Mouse (Mus musculus): Measurements from ENCODE around the gene Bhlha9. TPM values are rescaled to one million over a fixed set of nuclear protein-coding genes. Genes with fewer than 3 reads are reported as not detected.
A peak's percentile ranks its signal among the peaks of the same experiment; 100 is the strongest.

The Bhlha9 gene
- polyA plus RNA-seq (2012; rRNA removed), result 3.0 and 4.3 TPM in 2 replicates

DNA sequence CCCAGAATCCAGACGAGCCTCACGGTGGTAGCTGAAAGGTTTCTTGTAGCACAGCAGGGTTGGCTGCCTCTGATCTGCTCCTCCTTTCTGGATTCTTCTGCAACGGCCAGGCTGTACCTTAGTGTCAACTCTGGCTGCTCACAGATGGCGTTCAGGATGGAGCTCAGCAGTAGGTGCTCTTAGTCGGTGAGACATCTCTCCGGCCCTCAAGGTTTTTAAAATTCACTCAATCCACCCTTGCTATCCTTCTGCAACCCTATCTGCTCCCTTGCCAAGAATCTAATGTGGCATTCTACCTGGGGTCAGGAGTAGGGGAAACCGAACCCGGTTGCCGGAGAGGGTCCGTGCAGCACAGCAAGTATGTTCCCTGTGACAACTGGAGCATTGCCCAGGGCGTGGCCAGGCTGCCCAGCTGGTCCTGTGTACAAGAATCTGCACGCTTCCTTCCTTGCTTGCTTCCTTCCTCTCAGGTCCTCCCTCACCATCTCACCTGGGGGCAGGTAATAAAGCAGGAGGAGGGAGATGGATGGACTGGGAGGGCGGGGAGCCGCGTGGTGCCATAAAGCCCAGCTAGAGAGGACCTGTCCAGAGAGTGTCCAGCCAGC, at the start of gene Bhlha9:
Bhlha9 (plus strand) TSS at position 600 of the 605 bp plus-strand sequence.
- Histone ChIP-seq H3K27me3 (ENCODE audit: control insufficient read depth, insufficient read depth, low read length) (no peaks in the 10 kb centered on the region), H3K4me3 (replicated peaks; ENCODE audit: insufficient read depth, low read depth, low read length) (peak within 1 kb of the TSS; percentile 12), H3K27ac (ENCODE audit: insufficient read depth, low read length) (peak within 1 kb of the TSS; percentile 67), H3K4me1 (ENCODE audit: control insufficient read depth, insufficient read depth, low read length) (peaks cover 33% of the 10 kb centered on the region)
- peak; percentile 79 to 81 for DNase-seq
- TF ChIP-seq CTCF (IDR thresholded peaks at IDR 0.05; ENCODE audit: borderline replicate concordance, insufficient read depth, low read depth, low read length), result no peak
- TF ChIP-seq POLR2A (IDR thresholded peaks at IDR 0.05; ENCODE audit: borderline replicate concordance, insufficient read depth, low read length), result 0 out of 2 replicates have a peak, but pooled peaks have one; percentile 4
- WGBS, result 11% methylated on average over 15 of the region's 15 CpGs

DNA sequence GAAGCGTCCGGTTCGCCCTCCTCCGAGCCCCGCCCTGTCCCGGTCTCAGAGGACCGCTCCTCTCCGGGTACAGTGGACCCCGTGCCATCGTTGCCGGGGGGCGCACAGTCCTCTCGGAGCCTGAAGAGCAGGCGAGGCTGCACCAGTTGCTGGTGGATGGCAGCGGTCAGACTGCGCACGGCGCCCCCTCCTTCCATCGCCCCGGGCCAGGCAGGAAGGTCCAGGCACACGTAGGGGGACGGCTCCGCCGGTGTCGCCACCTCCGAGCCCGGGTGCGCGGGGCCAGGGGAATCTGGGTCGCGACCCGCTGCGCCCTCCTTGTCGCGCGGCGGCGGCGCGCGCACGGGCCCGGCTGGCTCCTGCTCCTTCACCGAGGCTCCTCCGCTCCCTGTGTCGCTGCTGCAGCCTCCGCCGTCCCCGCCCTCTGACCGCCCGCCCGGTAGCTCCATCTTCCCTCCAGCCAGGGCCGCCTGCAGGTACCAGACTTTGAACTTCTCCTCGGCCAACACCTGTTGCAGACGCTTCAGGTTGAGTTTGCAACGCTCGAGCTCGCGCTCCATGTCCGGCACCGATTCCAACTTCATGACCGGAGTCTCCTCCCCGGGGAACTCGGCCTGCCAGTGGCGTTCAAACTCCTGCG, 49.6 kb upstream of the Bhlha9 start:
- DNase-seq, result peak in 1 of 2 experiments; percentile 34
- under 1% methylated on average over 66 of the region's 66 CpGs for WGBS
- Histone ChIP-seq H3K4me3 (replicated peaks; ENCODE audit: insufficient read depth, low read depth, low read length) (peak overlapping the region; percentile 45), H3K4me1 (ENCODE audit: control insufficient read depth, insufficient read depth, low read length) (no peaks in the 10 kb centered on the region), H3K27me3 (ENCODE audit: control insufficient read depth, insufficient read depth, low read length) (no peaks in the 10 kb centered on the region; the same call in 1 of the 2 replicates), H3K27ac (ENCODE audit: insufficient read depth, low read length) (no peak overlapping the region)
- no peak for TF ChIP-seq POLR2A (IDR thresholded peaks at IDR 0.05; ENCODE audit: borderline replicate concordance, insufficient read depth, low read length)
- no peak for TF ChIP-seq CTCF (IDR thresholded peaks at IDR 0.05; ENCODE audit: borderline replicate concordance, insufficient read depth, low read depth, low read length)

DNA sequence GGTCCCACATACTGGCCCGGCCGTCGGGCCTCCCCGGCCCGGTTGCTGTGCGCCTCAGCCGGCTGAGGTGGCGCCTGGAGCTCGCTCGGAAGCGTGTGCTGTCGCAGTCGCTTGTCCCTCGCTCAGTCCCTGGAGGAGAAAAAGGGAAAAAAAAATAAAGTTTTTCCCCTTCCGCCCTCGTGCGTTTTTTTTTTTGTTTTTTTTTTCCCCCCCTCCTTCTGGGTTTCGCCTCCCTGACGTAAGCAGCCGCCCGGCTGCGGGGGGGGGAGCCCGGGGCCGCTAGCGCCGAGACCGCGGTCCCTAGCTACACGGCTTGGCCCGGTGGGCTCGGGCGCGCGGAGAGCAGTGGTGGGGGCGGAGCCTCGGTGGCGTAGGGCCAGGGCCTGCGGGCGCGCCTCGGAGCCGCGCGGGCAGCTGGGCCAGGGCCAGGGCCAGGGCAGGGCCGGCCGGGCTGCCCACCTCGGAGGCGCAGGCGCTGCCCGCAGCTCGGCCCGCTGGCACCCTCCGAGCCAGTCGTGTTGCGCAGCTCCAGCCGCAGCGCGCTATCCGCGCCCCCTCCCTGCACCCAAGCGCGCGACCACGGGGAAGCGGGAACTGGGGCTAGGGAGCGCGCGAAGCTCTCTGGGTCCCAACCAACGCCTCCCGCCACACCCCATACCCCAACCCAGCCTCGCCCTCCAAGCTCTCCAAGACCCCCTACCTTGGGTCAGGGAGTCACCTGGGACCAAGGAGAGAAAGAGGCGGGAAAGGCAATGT, 48.9 kb upstream of the Bhlha9 start:
- Histone ChIP-seq H3K27me3 (ENCODE audit: control insufficient read depth, insufficient read depth, low read length) (no peaks in the 10 kb centered on the region; the same call in 1 of the 2 replicates), H3K4me1 (ENCODE audit: control insufficient read depth, insufficient read depth, low read length) (no peaks in the 10 kb centered on the region), H3K27ac (ENCODE audit: insufficient read depth, low read length) (no peak overlapping the region), H3K4me3 (replicated peaks; ENCODE audit: insufficient read depth, low read depth, low read length) (peak overlapping the region; percentile 45)
- no peak for TF ChIP-seq CTCF (IDR thresholded peaks at IDR 0.05; ENCODE audit: borderline replicate concordance, insufficient read depth, low read depth, low read length)
- no peak for TF ChIP-seq POLR2A (IDR thresholded peaks at IDR 0.05; ENCODE audit: borderline replicate concordance, insufficient read depth, low read length)
- 2% methylated on average over 61 of the region's 72 CpGs for WGBS
- peak in 1 of 2 experiments; percentile 26 for DNase-seq

DNA sequence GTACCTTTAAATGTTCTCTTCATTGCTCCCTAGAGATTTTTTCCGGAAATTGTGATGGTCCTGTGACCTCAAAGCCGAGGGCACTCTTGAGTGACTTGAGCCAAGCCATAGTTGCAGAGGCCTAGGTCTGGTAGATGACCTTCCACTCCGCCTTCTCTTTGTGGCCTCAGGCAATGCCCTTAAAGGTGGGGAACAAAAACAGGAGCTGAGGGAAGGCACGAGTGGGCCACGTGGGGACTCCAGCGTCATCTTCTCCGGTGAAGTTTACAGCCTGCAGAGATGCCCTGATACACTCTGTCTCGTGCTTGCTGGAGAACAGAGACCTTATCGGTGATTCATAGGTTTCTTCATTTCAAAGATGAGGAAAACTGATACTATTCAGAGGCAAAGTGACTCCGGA, 48.2 kb upstream of the Bhlha9 start:
- TF ChIP-seq POLR2A (IDR thresholded peaks at IDR 0.05; ENCODE audit: borderline replicate concordance, insufficient read depth, low read length) (no peak), CTCF (IDR thresholded peaks at IDR 0.05; ENCODE audit: borderline replicate concordance, insufficient read depth, low read depth, low read length) (no peak)
- Histone ChIP-seq H3K4me3 (replicated peaks; ENCODE audit: insufficient read depth, low read depth, low read length) (no peak overlapping the region), H3K27ac (ENCODE audit: insufficient read depth, low read length) (no peak overlapping the region), H3K4me1 (ENCODE audit: control insufficient read depth, insufficient read depth, low read length) (no peaks in the 10 kb centered on the region), H3K27me3 (ENCODE audit: control insufficient read depth, insufficient read depth, low read length) (no peaks in the 10 kb centered on the region; the same call in 1 of the 2 replicates)
- DNase-seq, result no peak
- 89% methylated on average over 10 of the region's 10 CpGs for WGBS

DNA sequence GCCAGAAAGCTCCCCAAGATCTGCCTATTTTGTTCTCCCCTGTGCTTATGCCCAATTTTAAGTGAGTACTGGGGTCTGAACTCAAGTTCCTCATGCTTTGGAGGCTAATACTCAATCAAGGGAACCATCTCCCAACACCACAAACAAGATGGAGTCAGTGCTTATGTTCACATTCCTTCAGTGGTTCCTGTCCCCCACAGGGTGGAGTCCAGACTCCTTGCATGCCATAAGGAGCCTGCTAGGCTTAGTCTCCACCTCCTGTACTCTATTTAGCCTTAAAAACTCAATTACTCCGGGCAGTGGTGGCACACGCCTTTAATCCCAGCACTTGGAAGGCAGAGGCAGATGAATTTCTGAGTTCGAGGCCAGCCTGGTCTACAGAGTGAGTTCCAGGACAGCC, 47.4 kb upstream of the Bhlha9 start:
- no peak for DNase-seq
- Histone ChIP-seq H3K4me3 (replicated peaks; ENCODE audit: insufficient read depth, low read depth, low read length) (no peak overlapping the region), H3K4me1 (ENCODE audit: control insufficient read depth, insufficient read depth, low read length) (no peaks in the 10 kb centered on the region), H3K27ac (ENCODE audit: insufficient read depth, low read length) (no peak overlapping the region), H3K27me3 (ENCODE audit: control insufficient read depth, insufficient read depth, low read length) (no peaks in the 10 kb centered on the region; the same call in 1 of the 2 replicates)
- TF ChIP-seq POLR2A (IDR thresholded peaks at IDR 0.05; ENCODE audit: borderline replicate concordance, insufficient read depth, low read length), result no peak
- no peak for TF ChIP-seq CTCF (IDR thresholded peaks at IDR 0.05; ENCODE audit: borderline replicate concordance, insufficient read depth, low read depth, low read length)
- 93% methylated on average over 3 of the region's 3 CpGs for WGBS

DNA sequence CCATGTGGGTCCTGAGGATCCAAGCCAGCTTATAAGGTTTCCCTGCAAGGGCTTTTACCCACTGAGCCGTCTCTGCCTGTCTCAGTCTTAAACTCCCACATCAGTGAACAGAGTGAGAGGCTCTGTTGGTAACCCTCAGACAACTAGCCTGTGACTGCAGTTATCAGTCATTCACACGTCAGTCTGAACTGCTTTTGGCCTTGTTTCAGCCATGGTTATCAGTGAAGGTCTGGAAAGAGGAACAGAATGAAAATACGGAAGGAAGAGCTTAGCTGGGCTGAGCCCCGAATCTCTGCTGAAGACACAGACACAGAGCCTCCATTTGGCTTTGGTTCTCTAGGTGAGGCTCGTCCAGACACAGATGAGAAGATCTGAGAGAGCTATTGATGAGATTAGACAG, 43.7 kb upstream of the Bhlha9 start:
- no peak for DNase-seq
- no peaks in the 10 kb centered on the region for H3K27me3 ChIP-seq (ENCODE audit: control insufficient read depth, insufficient read depth, low read length)
- WGBS, result 86% methylated on average over 5 of the region's 5 CpGs
- H3K4me3 ChIP-seq (replicated peaks; ENCODE audit: insufficient read depth, low read depth, low read length), result no peak overlapping the region
- H3K27ac ChIP-seq (ENCODE audit: insufficient read depth, low read length), result no peak overlapping the region
- H3K4me1 ChIP-seq (ENCODE audit: control insufficient read depth, insufficient read depth, low read length), result no peaks in the 10 kb centered on the region
- TF ChIP-seq POLR2A (IDR thresholded peaks at IDR 0.05; ENCODE audit: borderline replicate concordance, insufficient read depth, low read length) (no peak), CTCF (IDR thresholded peaks at IDR 0.05; ENCODE audit: borderline replicate concordance, insufficient read depth, low read depth, low read length) (no peak)

DNA sequence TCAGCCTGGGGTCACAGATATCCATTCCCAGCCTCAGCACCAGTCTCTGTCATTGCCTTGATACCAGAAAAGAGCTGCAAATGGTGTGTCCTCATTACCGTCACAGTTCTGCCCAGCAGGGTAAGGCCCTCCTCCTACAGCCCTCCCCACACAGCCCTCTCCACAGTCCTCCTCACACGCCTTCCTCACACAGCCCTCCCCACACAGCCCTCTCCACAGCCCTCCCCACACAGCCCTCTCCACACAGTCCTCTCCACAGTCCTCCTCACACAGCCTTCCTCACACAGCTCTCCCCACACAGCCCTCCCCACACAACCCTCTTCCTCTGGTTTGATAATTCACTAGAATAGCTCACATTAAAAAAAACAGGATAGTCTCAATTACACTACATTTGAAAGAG, 42.2 kb upstream of the Bhlha9 start:
- TF ChIP-seq POLR2A (IDR thresholded peaks at IDR 0.05; ENCODE audit: borderline replicate concordance, insufficient read depth, low read length) (no peak), CTCF (IDR thresholded peaks at IDR 0.05; ENCODE audit: borderline replicate concordance, insufficient read depth, low read depth, low read length) (no peak)
- Histone ChIP-seq H3K4me3 (replicated peaks; ENCODE audit: insufficient read depth, low read depth, low read length) (no peak overlapping the region), H3K4me1 (ENCODE audit: control insufficient read depth, insufficient read depth, low read length) (no peaks in the 10 kb centered on the region), H3K27me3 (ENCODE audit: control insufficient read depth, insufficient read depth, low read length) (no peaks in the 10 kb centered on the region), H3K27ac (ENCODE audit: insufficient read depth, low read length) (no peak overlapping the region)
- DNase-seq, result no peak
- WGBS, result 40% methylated on average over 2 of the region's 2 CpGs
